Mouse (Mus musculus): Measurements from ENCODE around the gene Polr2a.

Gene Polr2a

GRCm38 (mm10) chr11:69784793-69785272 lies 26.4 kb upstream of the Polr2a start:
- no peak for DNase-seq (ENCODE audit: low spot score in 2 of 2)

GRCm38 (mm10) chr11:69781828-69782227 lies 23.4 kb upstream of the Polr2a start:
- no peak for DNase-seq (ENCODE audit: low spot score in 2 of 2)

- DNase-seq (ENCODE audit: low spot score in 2 of 2), result no peak
These were observed 20.5 kb upstream of the Polr2a start for GRCm38 (mm10) chr11:69778985-69779384.

GRCm38 (mm10) chr11:69778258-69778982 lies 20.0 kb upstream of the Polr2a start:
- DNase-seq (ENCODE audit: low spot score in 2 of 2), result no peak

- no peak for DNase-seq (ENCODE audit: low spot score in 2 of 2)
These were observed 19.2 kb upstream of the Polr2a start for GRCm38 (mm10) chr11:69777504-69778257.

GRCm38 (mm10) chr11:69776488-69776887 lies 18.1 kb upstream of the Polr2a start:
- DNase-seq (ENCODE audit: low spot score in 2 of 2), result no peak

GRCm38 (mm10) chr11:69775716-69776115 lies 17.3 kb upstream of the Polr2a start:
- no peak for DNase-seq (ENCODE audit: low spot score in 2 of 2)

GRCm38 (mm10) chr11:69774961-69775360 lies 16.5 kb upstream of the Polr2a start:
- no peak for DNase-seq (ENCODE audit: low spot score in 2 of 2)

GRCm38 (mm10) chr11:69767625-69767909 lies 9.1 kb upstream of the Polr2a start:
- no peak for DNase-seq (ENCODE audit: low spot score in 2 of 2)

- no peak for DNase-seq (ENCODE audit: low spot score in 2 of 2)
These were observed 8.6 kb upstream of the Polr2a start for GRCm38 (mm10) chr11:69766872-69767624.

- DNase-seq (ENCODE audit: low spot score in 2 of 2), result peak in 1 of 2 experiments; percentile 69
These were observed 7.7 kb upstream of the Polr2a start for GRCm38 (mm10) chr11:69766126-69766609.

- DNase-seq (ENCODE audit: low spot score in 2 of 2), result peak in 1 of 2 experiments; percentile 23
These were observed 7.0 kb upstream of the Polr2a start, which contains the start of gene Zbtb4 for GRCm38 (mm10) chr11:69765221-69766125. TSS of gene Zbtb4 (plus strand) at chr11:69765912.

- DNase-seq (ENCODE audit: low spot score in 2 of 2), result no peak
These were observed 5.1 kb upstream of the Polr2a start for GRCm38 (mm10) chr11:69763551-69763950.

- no peak for DNase-seq (ENCODE audit: low spot score in 2 of 2)
These were observed 3.4 kb upstream of the Polr2a start, which contains the start of gene Slc35g3 for GRCm38 (mm10) chr11:69761868-69762267. TSS of gene Slc35g3 (minus strand) at chr11:69761968.

GRCm38 (mm10) chr11:69760901-69761200 lies 2.4 kb upstream of the Polr2a start:
- no peak for DNase-seq (ENCODE audit: low spot score in 2 of 2)

- no peak for DNase-seq (ENCODE audit: low spot score in 2 of 2)
These were observed 1.9 kb upstream of the Polr2a start for GRCm38 (mm10) chr11:69760160-69760900.

GRCm38 (mm10) chr11:69758971-69759721 lies 709 bp upstream of the Polr2a start:
- peak; percentile 82 to 91 for DNase-seq (ENCODE audit: low spot score in 2 of 2)

GRCm38 (mm10) chr11:69758090-69758456 lies 364 bp downstream of the Polr2a start:
- DNase-seq (ENCODE audit: low spot score in 2 of 2), result peak; percentile 86 to 96

- no peak for DNase-seq (ENCODE audit: low spot score in 2 of 2)
These were observed 941 bp downstream of the Polr2a start for GRCm38 (mm10) chr11:69757303-69758089.
